Mouse (Mus musculus): ENCODE results near the gene Sema4c. TPM values are rescaled to one million over a fixed set of nuclear protein-coding genes. Genes with fewer than 3 reads are reported as not detected.

The Sema4c gene
- total and polyA plus RNA-seq, 3 experiments = 0.70 to 3.4 (median 1.5) TPM

DNA sequence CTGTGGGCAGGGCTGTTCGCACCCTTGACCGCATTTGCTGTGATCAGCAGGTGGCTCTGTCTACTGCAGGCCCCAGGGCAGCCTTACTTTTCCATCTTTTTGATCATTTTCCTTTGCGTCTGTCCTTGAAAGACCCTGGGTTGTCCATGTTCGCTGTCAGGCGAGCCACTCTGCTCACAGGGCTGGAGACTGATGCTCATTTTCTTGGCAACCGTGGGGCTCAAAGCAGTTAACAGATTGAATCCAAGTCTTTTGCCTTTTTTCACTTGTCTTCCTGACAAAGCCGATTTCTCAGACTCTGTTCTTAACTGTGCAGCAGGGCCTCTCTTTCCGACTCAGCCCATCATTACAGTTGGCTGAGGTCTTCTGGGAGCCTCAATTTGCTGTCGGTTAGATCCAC is 32.5 kb upstream of the Sema4c start:
- H3K27ac ChIP-seq (ENCODE audit: insufficient read depth, low read depth) = no peak overlapping the region
- no peaks in the 10 kb centered on the region for H3K27me3 ChIP-seq (replicated peaks)
- H3K4me1 ChIP-seq (ENCODE audit: control insufficient read depth in 1 of 2, insufficient read depth in 2 of 2) = peaks cover 25 to 48% of the 10 kb centered on the region in 2 experiments
- dilution Hi-C loops (cut with MboI; ENCODE audit: extremely low pct_ligation_motif_present, extremely low pct_unique_long_range_greater_than_20kb, low sequenced_read_pairs) = no loop called here
- no peak overlapping the region for H3K9ac ChIP-seq (ENCODE audit: insufficient read depth, low read depth)
- no peak overlapping the region for H3K4me2 ChIP-seq (ENCODE audit: insufficient read depth, low read depth, poor library complexity, severe bottlenecking)
- no peaks in the 10 kb centered on the region for H3K9me3 ChIP-seq (replicated peaks; ENCODE audit: low read length)
- in situ Hi-C loops (cut with MboI; ENCODE audit: low pct_ligation_motif_present, low pct_unique_long_range_greater_than_20kb, low sequenced_read_pairs) = no loop called here
- H3K4me3 ChIP-seq (replicated peaks in 1 of 3; ENCODE audit: low read depth in 2 of 3, low read length in 2 of 3, poor library complexity in 1 of 3) = no peak overlapping the region
- DNase-seq (ENCODE audit: extremely low read depth) = no peak
- TF ChIP-seq USF1 (IDR thresholded peaks at IDR 0.05; ENCODE audit: low read depth, low read length) (no peak), CHD2 (IDR thresholded peaks at IDR 0.05; ENCODE audit: low read length) (no peak), TBP (conservative IDR thresholded peaks at IDR 0.05; ENCODE audit: low read depth, low read length) (no peak), MAX (IDR thresholded peaks at IDR 0.05; ENCODE audit: low read length) (no peak), POLR2A (IDR thresholded peaks at IDR 0.05; ENCODE audit: low read depth, low read length) (no peak), RAD21 (IDR thresholded peaks at IDR 0.05; ENCODE audit: low read depth, low read length) (no peak), MAFK (IDR thresholded peaks at IDR 0.05; ENCODE audit: insufficient replicate concordance, low read length) (no peak), CTCF (conservative IDR thresholded peaks at IDR 0.05 in 1 of 2, IDR thresholded peaks at IDR 0.05 in 1 of 2; ENCODE audit: low read depth in 2 of 2, low read length in 2 of 2) (no peak), HCFC1 (IDR thresholded peaks at IDR 0.05; ENCODE audit: low read depth, low read length) (no peak), E2F4 (IDR thresholded peaks at IDR 0.05; ENCODE audit: insufficient replicate concordance, low read depth, low read length) (no peak), TCF12 (IDR thresholded peaks at IDR 0.05; ENCODE audit: low read depth, low read length) (no peak), MAZ (IDR thresholded peaks at IDR 0.05; ENCODE audit: low read depth, low read length) (no peak), PAX5 (IDR thresholded peaks at IDR 0.05; ENCODE audit: low read length) (no peak), EP300 (IDR thresholded peaks at IDR 0.05; ENCODE audit: low read length) (no peak), POLR2AphosphoS2 (IDR thresholded peaks at IDR 0.05; ENCODE audit: low read depth, low read length) (no peak)
- H3K79me2 ChIP-seq (replicated peaks; ENCODE audit: control insufficient read depth, extremely low read depth, insufficient read depth, poor library complexity, severe bottlenecking) = no peaks in the 10 kb centered on the region
- H3K36me3 ChIP-seq (replicated peaks in 1 of 2; ENCODE audit: control insufficient read depth in 1 of 2, insufficient read depth in 1 of 2, low read length in 1 of 2) = no peaks in the 10 kb centered on the region

DNA sequence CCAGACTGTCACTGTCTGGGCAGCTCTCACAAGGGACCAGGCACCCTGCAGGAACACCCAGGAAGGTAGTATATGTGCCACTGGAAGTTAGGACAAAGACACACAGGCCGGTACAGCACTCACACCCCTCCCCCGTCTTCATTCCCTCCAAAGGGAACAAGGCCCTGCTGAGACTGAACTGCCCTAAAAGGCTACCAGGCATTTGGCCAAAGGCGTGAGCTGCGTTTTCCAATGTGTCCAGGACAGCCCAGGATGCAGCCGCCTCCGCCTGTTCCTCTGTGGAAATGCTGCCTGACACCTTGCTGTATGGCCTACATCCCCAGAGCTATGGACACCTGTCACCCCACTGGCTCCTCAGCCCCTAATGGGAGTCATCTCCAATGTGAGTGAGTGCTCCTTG is 31.3 kb upstream of the Sema4c start:
- in situ Hi-C loops (cut with MboI; ENCODE audit: low pct_ligation_motif_present, low pct_unique_long_range_greater_than_20kb, low sequenced_read_pairs) (no loop called here), dilution Hi-C loops (cut with MboI; ENCODE audit: extremely low pct_ligation_motif_present, extremely low pct_unique_long_range_greater_than_20kb, low sequenced_read_pairs) (no loop called here)
- H3K27me3 ChIP-seq (replicated peaks) = no peaks in the 10 kb centered on the region
- no peak for DNase-seq (ENCODE audit: extremely low read depth)
- H3K36me3 ChIP-seq (replicated peaks in 1 of 2; ENCODE audit: control insufficient read depth in 1 of 2, insufficient read depth in 1 of 2, low read length in 1 of 2) = no peaks in the 10 kb centered on the region
- H3K79me2 ChIP-seq (replicated peaks; ENCODE audit: control insufficient read depth, extremely low read depth, insufficient read depth, poor library complexity, severe bottlenecking) = no peaks in the 10 kb centered on the region
- H3K4me3 ChIP-seq (replicated peaks in 1 of 3; ENCODE audit: low read depth in 2 of 3, low read length in 2 of 3, poor library complexity in 1 of 3) = no peak overlapping the region
- H3K27ac ChIP-seq (ENCODE audit: insufficient read depth, low read depth) = no peak overlapping the region
- H3K9me3 ChIP-seq (replicated peaks; ENCODE audit: low read length) = no peaks in the 10 kb centered on the region
- no peak overlapping the region for H3K4me2 ChIP-seq (ENCODE audit: insufficient read depth, low read depth, poor library complexity, severe bottlenecking)
- TF ChIP-seq ZMIZ1 (IDR thresholded peaks at IDR 0.05; ENCODE audit: low read depth, low read length) (no peak), SIN3A (IDR thresholded peaks at IDR 0.05; ENCODE audit: low read length) (no peak), RCOR1 (conservative IDR thresholded peaks at IDR 0.05; ENCODE audit: low read depth, low read length) (no peak), ELF1 (IDR thresholded peaks at IDR 0.05; ENCODE audit: low read depth, low read length) (no peak), MXI1 (IDR thresholded peaks at IDR 0.05; ENCODE audit: low read depth, low read length) (no peak), USF1 (IDR thresholded peaks at IDR 0.05; ENCODE audit: low read depth, low read length) (no peak), BHLHE40 (IDR thresholded peaks at IDR 0.05; ENCODE audit: low read depth, low read length) (no peak), RAD21 (IDR thresholded peaks at IDR 0.05; ENCODE audit: low read depth, low read length) (no peak), ZKSCAN1 (IDR thresholded peaks at IDR 0.05; ENCODE audit: borderline replicate concordance, low read depth, low read length) (no peak), SMC3 (IDR thresholded peaks at IDR 0.05; ENCODE audit: low read depth, low read length) (no peak), GABPA (IDR thresholded peaks at IDR 0.05; ENCODE audit: insufficient replicate concordance, low read depth, low read length) (no peak), NRF1 (IDR thresholded peaks at IDR 0.05; ENCODE audit: low read depth, low read length) (no peak), POLR2A (IDR thresholded peaks at IDR 0.05; ENCODE audit: low read depth, low read length) (no peak), UBTF (IDR thresholded peaks at IDR 0.05; ENCODE audit: low read depth, low read length) (no peak), MYC (IDR thresholded peaks at IDR 0.05; ENCODE audit: low read depth, low read length) (no peak)
- peaks cover 25 to 48% of the 10 kb centered on the region in 2 experiments for H3K4me1 ChIP-seq (ENCODE audit: control insufficient read depth in 1 of 2, insufficient read depth in 2 of 2)
- H3K9ac ChIP-seq (ENCODE audit: insufficient read depth, low read depth) = no peak overlapping the region

All from CH12.LX (cell line).